Mouse (Mus musculus): Measurements from ENCODE around the gene Tmem185a.
"Not testable (repeated sequence)": the region's sequence is repeated elsewhere in the genome, so short reads cannot be mapped to it uniquely, and the experiment has no call there.

DNA sequence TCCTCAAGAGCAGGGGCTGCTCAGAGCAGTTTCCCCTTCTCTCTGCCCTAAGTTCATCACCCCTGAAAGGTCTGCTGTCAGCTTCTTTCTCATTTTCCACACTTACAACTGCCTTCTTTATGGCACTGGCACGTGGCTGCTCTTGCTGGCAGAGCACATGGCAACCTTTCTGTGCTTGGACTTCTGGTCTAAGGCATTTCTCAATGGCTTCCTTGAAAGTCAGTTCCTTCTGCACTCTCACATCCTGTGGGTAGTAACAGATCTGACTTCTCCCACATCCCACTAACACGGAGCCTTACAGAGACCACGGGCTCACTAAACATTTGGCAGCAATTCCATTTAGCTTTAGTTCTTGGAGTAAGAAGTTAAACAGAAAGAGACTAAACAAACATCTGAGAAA lies 51.5 kb downstream of the Tmem185a start:
- TF ChIP-seq CTCF (IDR thresholded peaks at IDR 0.05; ENCODE audit: control insufficient read depth, insufficient read depth, insufficient replicate concordance, low read depth, low read length); POLR2A (IDR thresholded peaks at IDR 0.05; ENCODE audit: control insufficient read depth, low read depth, low read length): not testable (repeated sequence)

All from testis, adult 2 months (tissue).